Mouse (Mus musculus) embryonic facial prominence, embryonic 15.5 days (tissue): ENCODE measurements around the gene Capn13. TPM values are rescaled to one million over a fixed set of nuclear protein-coding genes. Genes with fewer than 3 reads are reported as not detected.

ENCODE experiments used
- ATAC-seq: fragments of 200-750 bp; cut with Nextera tagmentation; 2 replicates; pipeline ENCODE4 v1.8.0; 2017; ENCODE audit warnings: low read depth, moderate TSS enrichment; ENCODE audit not compliant: insufficient number of reproducible peaks, low FRiP score, low TSS enrichment
- H3K27ac ChIP-seq: fragments of 300-500 bp; sonication (generic); replicated peaks from 2 replicates; pipeline ENCODE4 v1.5.1; 2015; ENCODE audit warnings: mild to moderate bottlenecking, inconsistent platforms
- H3K27me3 ChIP-seq: fragments of 300-500 bp; sonication (generic); 2 replicates; pipeline ENCODE4 v1.6.1; 2015; ENCODE audit warnings: inconsistent platforms
- H3K36me3 ChIP-seq: fragments of 300-500 bp; sonication (generic); 2 replicates; pipeline ENCODE4 v1.6.1; 2015; ENCODE audit warnings: mild to moderate bottlenecking, inconsistent platforms
- H3K4me1 ChIP-seq: fragments of 300-500 bp; sonication (generic); 2 replicates; pipeline ENCODE4 v1.6.1; 2015; ENCODE audit warnings: inconsistent platforms
- H3K4me2 ChIP-seq: fragments of 300-500 bp; sonication (generic); replicated peaks from 2 replicates; pipeline ENCODE4 v1.6.1; 2015; ENCODE audit warnings: mild to moderate bottlenecking, inconsistent platforms
- H3K4me3 ChIP-seq: fragments of 300-500 bp; sonication (generic); replicated peaks from 2 replicates; pipeline ENCODE4 v1.5.1; 2015; ENCODE audit warnings: mild to moderate bottlenecking, inconsistent platforms
- H3K9ac ChIP-seq: fragments of 300-500 bp; sonication (generic); 2 replicates; pipeline ENCODE4 v1.6.1; 2015; ENCODE audit warnings: inconsistent platforms
- H3K9me3 ChIP-seq: fragments of 300-500 bp; sonication (generic); replicated peaks from 2 replicates; pipeline ENCODE4 v1.6.1; 2016; ENCODE audit warnings: inconsistent platforms
- WGBS: fragments of 180-500 bp; shearing (Covaris S2); methylation state at CpG from one replicate; pipeline ENCODE4 v1.1.7; 2015; 5-methylcytosine and 5-hydroxymethylcytosine counted together
- polyA plus RNA-seq: library from polyadenylated mRNA; unstranded; fragments of >200 nt; fragmentation: Nextera tagmentation; extraction: Ambion mirVana; gene quantifications from 2 replicates; pipeline ENCODE4 v1.2.1, GENCODE M21; 2015

Capn13 gene
- 0.08 and 0.16 TPM in 2 replicates for polyA plus RNA-seq

DNA sequence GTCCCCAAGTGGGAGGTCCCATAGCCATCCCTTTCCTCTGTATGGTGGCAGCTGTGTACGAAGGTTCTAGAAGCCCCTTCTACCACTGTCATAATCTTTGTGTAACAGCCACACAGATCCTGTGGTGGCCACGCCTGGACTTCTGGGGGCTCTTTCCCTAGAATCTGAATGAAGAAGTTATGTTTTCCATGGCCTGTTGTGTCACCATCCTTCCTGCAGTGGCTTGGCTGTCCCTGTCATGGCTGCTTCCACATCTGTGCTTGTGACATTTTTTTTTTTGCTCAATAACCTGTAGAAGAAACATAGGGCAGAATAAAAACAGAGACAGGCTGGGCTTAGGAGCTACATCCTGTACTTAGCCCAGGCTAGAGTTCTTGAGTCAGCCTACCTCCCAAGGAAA lies at the start of gene Capn13:
TSS of gene Capn13 (minus strand) at position 5 of the 400 bp plus-strand sequence.
- ATAC-seq = no peak

DNA sequence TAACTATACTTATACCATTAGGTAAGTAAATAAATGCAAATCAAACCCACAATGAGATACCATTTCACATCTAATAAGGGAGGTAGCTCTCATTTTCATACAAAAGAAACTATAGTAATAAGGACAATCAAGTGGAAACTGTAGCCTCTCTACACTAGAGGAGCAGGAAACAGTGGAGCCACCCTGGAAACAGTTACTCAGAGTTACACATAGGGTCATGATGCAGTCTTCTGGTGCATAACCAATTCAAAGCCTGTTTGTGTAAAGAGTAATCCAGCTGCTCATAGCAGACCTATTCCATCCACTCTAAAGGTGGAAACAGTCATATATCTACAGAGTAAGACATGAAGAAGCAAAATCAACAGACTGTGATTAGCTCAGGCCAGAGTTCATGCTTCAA lies 48.4 kb upstream of the Capn13 start:
- Histone ChIP-seq H3K9me3 (no peaks in the 10 kb centered on the region), H3K36me3 (no peaks in the 10 kb centered on the region), H3K4me2 (no peak overlapping the region), H3K9ac (no peak overlapping the region), H3K27me3 (no peaks in the 10 kb centered on the region), H3K4me1 (no peaks in the 10 kb centered on the region), H3K27ac (no peak overlapping the region), H3K4me3 (no peak overlapping the region)
- no peak for ATAC-seq

More for the DNA sequence above, at the start of gene Capn13:
- Histone ChIP-seq H3K4me1 (no peaks in the 10 kb centered on the region), H3K27me3 (no peaks in the 10 kb centered on the region), H3K9ac (no peak within 1 kb of the TSS), H3K27ac (no peak within 1 kb of the TSS), H3K36me3 (no peaks in the 10 kb centered on the region), H3K9me3 (no peaks in the 10 kb centered on the region), H3K4me3 (no peak within 1 kb of the TSS), H3K4me2 (no peak within 1 kb of the TSS)
- 77% methylated on average over 2 of the region's 2 CpGs for WGBS

DNA sequence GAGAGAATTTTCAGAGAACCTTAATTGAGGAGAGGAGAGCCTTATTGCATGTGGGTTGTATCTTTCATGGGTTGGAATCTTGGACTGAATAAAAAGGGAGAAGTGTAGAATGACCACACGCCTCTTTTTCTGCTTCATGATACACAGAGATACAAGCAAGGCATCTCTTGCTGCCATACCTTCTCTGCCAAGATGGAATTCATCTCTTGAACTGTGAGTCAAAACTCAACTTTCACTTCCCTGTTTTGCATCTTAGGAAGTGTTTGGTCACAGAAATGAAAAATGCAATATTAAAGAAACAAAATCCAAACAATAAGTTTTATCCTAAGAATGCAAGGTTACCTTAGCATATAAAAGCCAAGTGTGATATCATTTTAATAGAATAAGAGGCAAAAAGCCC lies 40.1 kb upstream of the Capn13 start:
- ATAC-seq = no peak
- Histone ChIP-seq H3K27ac (no peak overlapping the region), H3K36me3 (no peaks in the 10 kb centered on the region), H3K9ac (no peak overlapping the region), H3K4me2 (no peak overlapping the region), H3K27me3 (no peaks in the 10 kb centered on the region), H3K4me1 (no peaks in the 10 kb centered on the region), H3K4me3 (no peak overlapping the region), H3K9me3 (no peaks in the 10 kb centered on the region)
- WGBS = 69% methylated on average over 1 of the region's 1 CpGs

DNA sequence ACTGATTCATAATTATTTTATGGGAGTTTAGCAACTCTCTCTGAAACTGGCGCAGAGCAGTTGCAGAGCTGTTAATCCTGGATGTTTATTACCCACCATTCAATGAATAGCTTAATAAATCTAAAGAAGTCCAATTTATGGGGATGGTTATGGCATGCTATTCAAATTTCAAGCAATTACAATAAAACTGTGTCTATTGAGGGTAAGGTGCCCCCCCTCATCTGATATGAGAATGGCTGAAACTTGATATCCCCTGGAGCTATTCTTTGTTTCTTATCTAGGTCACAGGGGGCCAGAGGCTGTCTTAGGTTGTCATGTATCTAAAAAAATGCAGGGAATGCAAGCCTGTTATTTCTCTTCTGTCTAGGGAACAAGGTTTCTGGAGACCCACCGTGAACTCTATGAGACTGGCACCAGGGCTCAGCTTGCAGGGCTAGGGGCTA lies 31.9 kb upstream of the Capn13 start:
- ATAC-seq = no peak
- 53% methylated on average over 2 of the region's 2 CpGs for WGBS
- Histone ChIP-seq H3K36me3 (no peaks in the 10 kb centered on the region), H3K4me1 (no peaks in the 10 kb centered on the region), H3K9ac (no peak overlapping the region), H3K27me3 (no peaks in the 10 kb centered on the region), H3K9me3 (no peaks in the 10 kb centered on the region), H3K4me3 (no peak overlapping the region), H3K4me2 (no peak overlapping the region), H3K27ac (no peak overlapping the region)

DNA sequence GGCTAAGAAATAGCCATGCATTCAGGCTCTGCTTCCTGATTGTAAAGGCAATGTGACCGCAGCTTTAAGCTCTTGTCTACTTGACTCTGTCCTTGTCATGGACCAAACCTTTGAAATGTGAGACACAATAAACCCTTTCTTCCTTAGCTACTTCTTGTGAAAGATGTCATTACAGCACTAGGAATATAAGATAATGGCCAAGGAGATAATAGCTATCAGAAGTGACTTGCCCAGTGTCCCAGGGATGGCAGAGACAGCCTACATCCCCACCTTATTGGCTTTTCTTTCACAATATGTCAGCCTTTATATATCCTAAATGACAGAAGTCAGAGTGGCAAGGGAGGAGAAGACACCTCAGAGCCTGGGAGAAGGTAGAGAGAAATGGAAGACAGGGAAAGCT lies 31.4 kb upstream of the Capn13 start:
- H3K4me1 ChIP-seq = no peaks in the 10 kb centered on the region
- WGBS = 80% methylated on average over 1 of the region's 1 CpGs
- ATAC-seq = no peak

DNA sequence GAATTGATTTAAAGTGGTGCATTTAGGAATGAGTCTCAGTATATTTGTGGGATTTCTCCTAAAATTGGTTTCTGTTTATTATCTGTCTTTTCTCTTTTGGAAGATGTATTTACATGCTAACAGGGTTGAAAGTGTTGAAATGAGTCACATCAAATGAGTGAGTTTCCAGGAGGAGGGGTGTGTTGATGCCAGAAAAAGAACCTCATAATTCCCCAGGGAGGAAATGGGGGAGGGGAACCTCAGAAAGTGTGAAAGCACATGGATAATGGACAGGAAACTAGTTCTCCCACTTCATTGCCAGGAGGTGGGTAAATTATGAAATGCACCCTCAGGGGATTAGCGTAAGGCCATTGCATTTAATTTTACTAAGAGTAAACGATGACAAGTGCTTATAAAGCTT lies 16.7 kb upstream of the Capn13 start:
- 46% methylated on average over 2 of the region's 2 CpGs for WGBS
- no peak for ATAC-seq
- H3K27ac ChIP-seq = no peak overlapping the region
- no peak overlapping the region for H3K4me2 ChIP-seq
- no peaks in the 10 kb centered on the region for H3K36me3 ChIP-seq
- no peaks in the 10 kb centered on the region for H3K9me3 ChIP-seq
- no peak overlapping the region for H3K4me3 ChIP-seq
- no peaks in the 10 kb centered on the region for H3K4me1 ChIP-seq
- H3K27me3 ChIP-seq = no peaks in the 10 kb centered on the region
- no peak overlapping the region for H3K9ac ChIP-seq

More for the DNA sequence above, 31.4 kb upstream of the Capn13 start:
- Histone ChIP-seq H3K9ac (no peak overlapping the region), H3K36me3 (no peaks in the 10 kb centered on the region), H3K9me3 (no peaks in the 10 kb centered on the region), H3K4me3 (no peak overlapping the region), H3K4me2 (no peak overlapping the region), H3K27me3 (no peaks in the 10 kb centered on the region), H3K27ac (no peak overlapping the region)

DNA sequence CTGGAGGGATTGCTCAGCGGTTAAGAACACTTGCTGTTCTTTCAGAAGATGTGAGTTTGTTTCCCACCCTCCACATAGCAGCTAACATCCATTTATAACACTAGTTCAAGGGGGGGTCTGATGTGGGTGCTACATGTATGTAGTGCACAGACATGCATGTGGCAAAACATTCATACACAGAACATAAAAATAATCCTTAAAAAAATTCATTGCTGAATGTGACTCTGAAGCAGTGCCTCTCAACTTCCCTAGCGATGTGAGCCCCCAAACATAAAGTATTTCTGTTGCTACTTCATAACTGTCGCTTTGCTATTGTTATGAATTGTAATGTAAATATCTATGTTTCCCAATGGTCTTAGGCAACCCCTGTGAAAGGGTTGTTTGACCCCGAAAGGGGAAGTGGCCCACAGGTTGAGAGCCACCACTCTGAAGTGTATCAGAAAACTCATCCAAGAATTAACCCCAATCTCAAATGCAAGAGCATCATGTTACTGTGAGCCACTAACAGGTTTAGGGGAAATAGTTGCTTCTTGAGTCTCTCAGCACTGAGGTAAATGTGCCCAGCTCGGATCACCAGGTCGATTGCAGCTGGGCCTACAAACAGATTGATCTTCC lies 15.6 kb upstream of the Capn13 start:
- H3K27ac ChIP-seq = no peak overlapping the region
- no peak overlapping the region for H3K9ac ChIP-seq
- H3K4me1 ChIP-seq = no peaks in the 10 kb centered on the region
- no peak overlapping the region for H3K4me2 ChIP-seq
- H3K27me3 ChIP-seq = no peaks in the 10 kb centered on the region
- no peak for ATAC-seq
- no peak overlapping the region for H3K4me3 ChIP-seq
- H3K36me3 ChIP-seq = no peaks in the 10 kb centered on the region
- no peaks in the 10 kb centered on the region for H3K9me3 ChIP-seq
- WGBS = 63% methylated on average over 6 of the region's 6 CpGs

DNA sequence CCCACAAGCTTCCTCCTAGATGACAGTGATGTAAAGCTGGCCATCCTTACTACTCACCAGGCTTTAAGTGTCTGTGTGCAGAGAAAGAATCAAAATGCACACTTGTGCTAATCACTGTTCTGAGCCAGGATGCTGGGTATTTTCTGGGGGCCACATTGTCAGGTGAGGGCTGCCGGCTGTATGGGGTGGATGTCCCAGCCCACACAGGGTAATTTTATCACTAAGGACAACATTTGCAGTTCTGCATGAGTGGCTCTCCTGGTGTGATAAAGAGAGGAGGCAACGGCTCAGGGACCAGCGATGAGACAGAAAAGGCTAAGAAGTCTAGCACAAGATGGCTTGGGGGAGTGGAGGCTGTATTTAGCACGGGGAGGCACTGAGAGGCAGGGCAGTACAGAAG lies 11.2 kb upstream of the Capn13 start:
- WGBS = 42% methylated on average over 4 of the region's 4 CpGs
- no peak for ATAC-seq
- Histone ChIP-seq H3K27me3 (no peaks in the 10 kb centered on the region), H3K27ac (no peak overlapping the region), H3K9ac (no peak overlapping the region), H3K4me3 (no peak overlapping the region), H3K9me3 (no peaks in the 10 kb centered on the region), H3K36me3 (no peaks in the 10 kb centered on the region), H3K4me1 (no peaks in the 10 kb centered on the region), H3K4me2 (no peak overlapping the region)

DNA sequence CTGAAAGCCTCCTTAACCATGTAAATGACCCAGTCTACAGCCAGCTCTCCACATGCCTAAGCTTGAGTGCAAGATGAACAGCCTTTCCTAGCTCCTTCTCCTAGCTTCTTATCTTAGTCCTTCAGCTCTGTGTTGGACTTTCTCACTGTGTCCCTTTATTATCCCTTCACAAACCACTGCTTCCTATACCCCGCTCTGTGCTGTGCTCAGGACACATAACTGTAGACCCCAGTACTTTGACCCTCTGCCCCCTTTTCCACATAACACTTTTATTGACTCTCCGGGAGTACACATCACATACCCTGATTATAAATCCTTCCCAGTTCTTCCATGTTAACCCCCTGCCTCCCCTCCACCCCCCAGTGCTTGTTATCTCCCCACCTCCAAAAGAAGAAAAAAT lies 606 bp upstream of the Capn13 start:
- ATAC-seq = no peak
- 70% methylated on average over 2 of the region's 2 CpGs for WGBS
- Histone ChIP-seq H3K4me1 (no peaks in the 10 kb centered on the region), H3K27me3 (no peaks in the 10 kb centered on the region), H3K9ac (no peak overlapping the region), H3K36me3 (no peaks in the 10 kb centered on the region), H3K9me3 (no peaks in the 10 kb centered on the region), H3K27ac (no peak overlapping the region), H3K4me2 (no peak overlapping the region), H3K4me3 (no peak overlapping the region)

DNA sequence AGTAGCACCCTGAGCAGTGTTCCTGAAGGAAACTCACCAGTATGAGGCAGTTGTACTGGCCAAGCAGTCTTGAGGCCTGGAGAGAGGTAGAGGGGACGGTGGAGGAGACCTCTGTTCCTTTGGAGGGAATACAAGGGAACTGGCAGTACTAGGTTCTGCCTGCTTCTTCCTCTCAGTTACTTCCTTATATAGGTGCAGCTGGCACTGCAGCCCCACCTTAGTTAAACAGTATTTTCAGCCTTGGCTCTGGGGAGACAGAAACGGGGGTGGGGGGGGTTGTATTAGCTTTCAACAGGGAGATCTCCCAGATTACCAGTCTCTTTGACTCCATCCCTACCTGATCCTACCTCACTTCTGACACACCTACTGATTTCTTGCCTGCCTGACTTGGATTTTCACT lies 1.5 kb downstream of the Capn13 start:
- no peak overlapping the region for H3K9ac ChIP-seq
- WGBS = 56% methylated on average over 2 of the region's 2 CpGs
- no peaks in the 10 kb centered on the region for H3K36me3 ChIP-seq
- H3K4me2 ChIP-seq = no peak overlapping the region
- no peak overlapping the region for H3K4me3 ChIP-seq
- H3K27me3 ChIP-seq = no peaks in the 10 kb centered on the region
- no peaks in the 10 kb centered on the region for H3K9me3 ChIP-seq
- no peak overlapping the region for H3K27ac ChIP-seq
- ATAC-seq = no peak
- no peaks in the 10 kb centered on the region for H3K4me1 ChIP-seq

DNA sequence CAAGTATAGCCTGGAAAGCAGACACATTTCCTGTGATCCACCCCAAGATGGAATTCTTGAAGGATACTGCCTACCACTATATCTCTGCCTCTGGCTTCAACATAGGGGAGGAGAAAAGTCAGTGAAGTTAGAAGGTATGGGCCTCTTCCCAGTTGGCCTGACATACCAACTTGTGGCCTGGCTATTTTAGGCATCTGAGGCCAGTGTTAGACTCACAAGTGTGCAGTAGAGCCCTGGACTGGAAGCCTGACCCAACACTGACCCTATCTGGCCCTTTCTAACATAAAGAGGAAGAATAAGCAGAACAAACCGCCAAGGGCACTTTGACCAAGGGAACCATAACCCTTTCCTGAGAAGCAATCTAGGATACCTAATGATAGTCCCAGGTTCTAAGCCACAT lies 7.3 kb downstream of the Capn13 start:
- no peak overlapping the region for H3K4me3 ChIP-seq
- no peaks in the 10 kb centered on the region for H3K9me3 ChIP-seq
- no peaks in the 10 kb centered on the region for H3K36me3 ChIP-seq
- H3K27ac ChIP-seq = no peak overlapping the region
- no peak for ATAC-seq
- H3K27me3 ChIP-seq = no peaks in the 10 kb centered on the region
- H3K4me2 ChIP-seq = no peak overlapping the region
- WGBS = 78% methylated on average over 1 of the region's 1 CpGs
- H3K4me1 ChIP-seq = no peaks in the 10 kb centered on the region
- no peak overlapping the region for H3K9ac ChIP-seq

DNA sequence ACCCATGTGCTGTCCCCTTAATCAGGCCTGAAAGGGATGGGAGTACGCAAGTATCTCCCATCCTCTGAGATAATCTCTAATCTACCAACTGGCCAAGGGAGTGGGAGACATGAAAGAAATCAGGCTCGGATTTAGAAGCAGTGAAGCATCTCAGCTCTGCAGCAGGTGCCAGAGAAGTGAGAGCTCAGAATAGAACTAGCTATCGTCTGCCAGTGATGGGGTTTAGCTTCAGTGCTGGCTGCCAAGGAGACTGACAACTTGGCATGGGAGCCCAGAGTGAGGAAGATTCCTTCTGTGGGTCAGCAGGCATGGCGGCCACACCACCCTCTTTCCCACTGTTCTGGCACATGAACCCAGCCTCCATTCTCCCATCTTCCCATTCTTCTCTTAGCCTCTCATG lies 8.9 kb downstream of the Capn13 start:
- Histone ChIP-seq H3K9me3 (no peaks in the 10 kb centered on the region), H3K36me3 (no peaks in the 10 kb centered on the region), H3K4me2 (no peak overlapping the region), H3K4me1 (no peaks in the 10 kb centered on the region), H3K27me3 (no peaks in the 10 kb centered on the region), H3K4me3 (no peak overlapping the region), H3K27ac (no peak overlapping the region), H3K9ac (no peak overlapping the region)
- ATAC-seq = no peak
- WGBS = 77% methylated on average over 4 of the region's 4 CpGs
